Mouse (Mus musculus): ENCODE measurements around the gene Stard7. TPM values are rescaled to one million over a fixed set of nuclear protein-coding genes. Genes with fewer than 3 reads are reported as not detected.

Gene Stard7
- 123 TPM for polyA plus RNA-seq (2014; fragmentation: Illumina TruSeq; extraction: RNeasy Lipid Tissue Mini Kit (QIAGEN cat#74804); ENCODE audit: low replicate concordance)

GRCm38 (mm10) chr2:127269491-127270299 is at the start of gene Stard7:
Stard7 (plus strand) TSS chr2:127270218.

GRCm38 (mm10) chr2:127247592-127248333 is 22.3 kb upstream of the Stard7 start, which contains the start of the genes Ciao1 and Tmem127:
Ciao1 (minus strand) TSS chr2:127247816.
Tmem127 (plus strand) TSS chr2:127247908.

GRCm38 (mm10) chr2:127335767-127336496 is 65.9 kb downstream of the Stard7 start, which contains the start of gene Dusp2:
Dusp2 (plus strand) TSS chr2:127336159.

GRCm38 (mm10) chr2:127338416-127338815 is 68.4 kb downstream of the Stard7 start, which contains the start of gene Astl:
Astl (plus strand) TSS chr2:127338639.

Other genes starting within 250 kb of the Stard7 start
- gene Blvra, start 199.6 kb upstream of the Stard7 start, polyA plus RNA-seq (2014; fragmentation: Illumina TruSeq; extraction: RNeasy Lipid Tissue Mini Kit (QIAGEN cat#74804); ENCODE audit: low replicate concordance): 23.0 TPM
- 18.8 TPM for gene Ncaph, start 136.3 kb upstream of the Stard7 start, polyA plus RNA-seq (2014; fragmentation: Illumina TruSeq; extraction: RNeasy Lipid Tissue Mini Kit (QIAGEN cat#74804); ENCODE audit: low replicate concordance)
- gene Itpripl1, start 126.8 kb upstream of the Stard7 start, polyA plus RNA-seq (2014; fragmentation: Illumina TruSeq; extraction: RNeasy Lipid Tissue Mini Kit (QIAGEN cat#74804); ENCODE audit: low replicate concordance): 2.2 TPM
- 0.63 TPM for gene 1810024B03Rik, start 61.9 kb upstream of the Stard7 start, polyA plus RNA-seq (2014; fragmentation: Illumina TruSeq; extraction: RNeasy Lipid Tissue Mini Kit (QIAGEN cat#74804); ENCODE audit: low replicate concordance)
- gene Snrnp200, start 61.8 kb upstream of the Stard7 start, polyA plus RNA-seq (2014; fragmentation: Illumina TruSeq; extraction: RNeasy Lipid Tissue Mini Kit (QIAGEN cat#74804); ENCODE audit: low replicate concordance): 16.6 TPM
- 22.9 TPM for gene Ciao1, start 22.4 kb upstream of the Stard7 start, polyA plus RNA-seq (2014; fragmentation: Illumina TruSeq; extraction: RNeasy Lipid Tissue Mini Kit (QIAGEN cat#74804); ENCODE audit: low replicate concordance)
- 46.4 TPM for gene Tmem127, start 22.3 kb upstream of the Stard7 start, polyA plus RNA-seq (2014; fragmentation: Illumina TruSeq; extraction: RNeasy Lipid Tissue Mini Kit (QIAGEN cat#74804); ENCODE audit: low replicate concordance)
- 0.82 TPM for gene Dusp2, start 65.9 kb downstream of the Stard7 start, polyA plus RNA-seq (2014; fragmentation: Illumina TruSeq; extraction: RNeasy Lipid Tissue Mini Kit (QIAGEN cat#74804); ENCODE audit: low replicate concordance)
- not detected for gene Astl, start 68.4 kb downstream of the Stard7 start, polyA plus RNA-seq (2014; fragmentation: Illumina TruSeq; extraction: RNeasy Lipid Tissue Mini Kit (QIAGEN cat#74804); ENCODE audit: low replicate concordance)
- gene Adra2b, start 93.0 kb downstream of the Stard7 start, polyA plus RNA-seq (2014; fragmentation: Illumina TruSeq; extraction: RNeasy Lipid Tissue Mini Kit (QIAGEN cat#74804); ENCODE audit: low replicate concordance): 0.11 TPM
- gene Gpat2, start 155.0 kb downstream of the Stard7 start, polyA plus RNA-seq (2014; fragmentation: Illumina TruSeq; extraction: RNeasy Lipid Tissue Mini Kit (QIAGEN cat#74804); ENCODE audit: low replicate concordance): not detected
- 3.5 TPM for gene Fahd2a, start 174.3 kb downstream of the Stard7 start, polyA plus RNA-seq (2014; fragmentation: Illumina TruSeq; extraction: RNeasy Lipid Tissue Mini Kit (QIAGEN cat#74804); ENCODE audit: low replicate concordance)

Data from small intestine, adult 10 weeks (tissue).